16 mouse cellular contexts compared by ENCODE assay signal in genomic region chr4:148710446-148710845, GRCm38 (mm10).
DNase-seq lines count a peak whose midpoint lies in the region; ATAC-seq and TF ChIP-seq lines count a peak whose summit lies in the region.
"Had no signal": no experiment of that assay in that cellular context is flagged by ENCODE, and none has a peak within 500 bp of the region (broad histone marks: within the 10 kb centered on the region; RNA-seq: fewer than 3 reads in every experiment).

No protein-coding gene starts in this region.

- WGBS in hindbrain, embryonic 13.5 days = 44% methylated on average over 2 of the region's 2 CpGs
- whole genome bisulfite sequencing in hindbrain, embryonic 16.5 days = 49% methylated on average over 2 of the region's 2 CpGs
- WGBS in neural tube, embryonic 13.5 days = 33% methylated on average over 2 of the region's 2 CpGs
- WGBS in neural tube, embryonic 15.5 days = 41% methylated on average over 2 of the region's 2 CpGs

- H3K27me3 ChIP-seq in hindbrain, embryonic 13.5 days = peaks cover 19% of the 10 kb centered on the region
- H3K27me3 ChIP-seq in hindbrain, embryonic 16.5 days (replicated peaks; ENCODE audit: control insufficient read depth, insufficient read depth, low read length) = 0 out of 2 replicates have a peak, but pooled peaks cover 4% of the 10 kb centered on the region
- H3K27me3 ChIP-seq in neural tube, embryonic 13.5 days = 0 out of 2 replicates have a peak, but pooled peaks cover 6% of the 10 kb centered on the region
- H3K27me3 ChIP-seq in neural tube, embryonic 15.5 days (replicated peaks) = peaks cover 5% of the 10 kb centered on the region; the same call in 1 of the 2 replicates
- H3K27me3 ChIP-seq: lung, embryonic 15.5 days had no signal

- no peaks in the 10 kb centered on the region for H3K36me3 ChIP-seq in hindbrain, embryonic 13.5 days
- no peaks in the 10 kb centered on the region for H3K36me3 ChIP-seq in hindbrain, embryonic 16.5 days (ENCODE audit: control insufficient read depth, insufficient read depth, low read length)
- H3K36me3 ChIP-seq in neural tube, embryonic 13.5 days = no peaks in the 10 kb centered on the region
- no peaks in the 10 kb centered on the region for H3K36me3 ChIP-seq in neural tube, embryonic 15.5 days
- H3K36me3 ChIP-seq: heart, embryonic 12.5 days; intestine, embryonic 15.5 days; liver, embryonic 12.5 days; lung, embryonic 15.5 days had no signal

- H3K4me2 ChIP-seq in hindbrain, embryonic 13.5 days = no peak overlapping the region
- H3K4me2 ChIP-seq in hindbrain, embryonic 16.5 days (ENCODE audit: low read length) = no peak overlapping the region
- H3K4me2 ChIP-seq in neural tube, embryonic 13.5 days = no peak overlapping the region
- no peak overlapping the region for H3K4me2 ChIP-seq in neural tube, embryonic 15.5 days
- H3K4me2 ChIP-seq: heart, embryonic 12.5 days; intestine, embryonic 15.5 days; liver, embryonic 12.5 days; lung, embryonic 15.5 days had no signal

- no peak for TF ChIP-seq POLR2A in brain, embryonic 14.5 days (IDR thresholded peaks at IDR 0.05; ENCODE audit: borderline replicate concordance, extremely low read depth, insufficient read depth, insufficient read length, poor library complexity, severe bottlenecking)

- peak; percentile 35 for DNase-seq in brain, embryonic 14.5 days (ENCODE audit: low read depth)
- DNase-seq in cerebellum, adult 8-10 months = no peak
- DNase-seq: adrenal gland, postnatal 25 days; cerebellum, adult 9-10 months; heart, postnatal 36 days; left cerebral cortex, postnatal 4 days; right cerebral cortex, postnatal 14 days had no signal

- H3K9ac ChIP-seq in hindbrain, embryonic 13.5 days = no peak overlapping the region
- no peak overlapping the region for H3K9ac ChIP-seq in hindbrain, embryonic 16.5 days (ENCODE audit: low read depth, low read length)
- H3K9ac ChIP-seq in neural tube, embryonic 13.5 days = no peak overlapping the region
- H3K9ac ChIP-seq in neural tube, embryonic 15.5 days (replicated peaks) = no peak overlapping the region
- H3K9ac ChIP-seq: heart, embryonic 12.5 days; intestine, embryonic 15.5 days; liver, embryonic 12.5 days; lung, embryonic 15.5 days had no signal

- no peak overlapping the region for H3K4me3 ChIP-seq in hindbrain, embryonic 13.5 days
- no peak overlapping the region for H3K4me3 ChIP-seq in hindbrain, embryonic 16.5 days (ENCODE audit: low read length)
- no peak overlapping the region for H3K4me3 ChIP-seq in neural tube, embryonic 13.5 days
- H3K4me3 ChIP-seq in neural tube, embryonic 15.5 days (replicated peaks) = no peak overlapping the region
- H3K4me3 ChIP-seq: heart, embryonic 12.5 days; intestine, embryonic 15.5 days; liver, embryonic 12.5 days; lung, embryonic 15.5 days had no signal

- no peak for ATAC-seq in hindbrain, embryonic 13.5 days (ENCODE audit: low FRiP score)
- ATAC-seq in hindbrain, embryonic 16.5 days = no peak
- no peak for ATAC-seq in neural tube, embryonic 13.5 days (ENCODE audit: low read depth)
- no peak for ATAC-seq in neural tube, embryonic 15.5 days (ENCODE audit: low FRiP score)
- no peak for ATAC-seq in erythroid progenitor cell, adult 5-6 weeks (replicated peaks; ENCODE audit: low FRiP score, poor library complexity, severe bottlenecking)
- ATAC-seq: intestine, embryonic 15.5 days; liver, embryonic 12.5 days had no signal

- no peaks in the 10 kb centered on the region for H3K9me3 ChIP-seq in hindbrain, embryonic 13.5 days
- H3K9me3 ChIP-seq in hindbrain, embryonic 16.5 days (ENCODE audit: control insufficient read depth, low read length) = no peaks in the 10 kb centered on the region
- H3K9me3 ChIP-seq in neural tube, embryonic 13.5 days = no peaks in the 10 kb centered on the region
- no peaks in the 10 kb centered on the region for H3K9me3 ChIP-seq in neural tube, embryonic 15.5 days (replicated peaks)
- H3K9me3 ChIP-seq: heart, embryonic 12.5 days; intestine, embryonic 15.5 days; liver, embryonic 12.5 days; lung, embryonic 15.5 days had no signal

- no peak for TF ChIP-seq CTCF in brain, embryonic 14.5 days (IDR thresholded peaks at IDR 0.05; ENCODE audit: borderline replicate concordance, extremely low read depth, insufficient read depth, insufficient read length)

- 0 out of 2 replicates have a peak overlapping the region, but pooled peaks have one; percentile 12 for H3K27ac ChIP-seq in hindbrain, embryonic 13.5 days
- H3K27ac ChIP-seq in hindbrain, embryonic 16.5 days (ENCODE audit: low read depth, low read length) = no peak overlapping the region
- H3K27ac ChIP-seq in neural tube, embryonic 13.5 days (replicated peaks) = 0 out of 2 replicates have a peak overlapping the region, but pooled peaks have one; percentile 18
- H3K27ac ChIP-seq in neural tube, embryonic 15.5 days (replicated peaks) = no peak overlapping the region
- H3K27ac ChIP-seq: intestine, embryonic 15.5 days; liver, embryonic 12.5 days; lung, embryonic 15.5 days had no signal

- H3K4me1 ChIP-seq in hindbrain, embryonic 13.5 days (replicated peaks) = peaks cover 55% of the 10 kb centered on the region
- peaks cover 9% of the 10 kb centered on the region for H3K4me1 ChIP-seq in hindbrain, embryonic 16.5 days (ENCODE audit: control insufficient read depth, insufficient read depth, low read depth, low read length)
- peaks cover 40% of the 10 kb centered on the region for H3K4me1 ChIP-seq in neural tube, embryonic 13.5 days (replicated peaks)
- peaks cover 19% of the 10 kb centered on the region for H3K4me1 ChIP-seq in neural tube, embryonic 15.5 days
- H3K4me1 ChIP-seq: liver, embryonic 12.5 days had no signal

Comparison
In these comparisons a context has a peak if more than half of its experiments do, and no peak if none do; other contexts are left out.
1. H3K27ac ChIP-seq: peak in hindbrain, embryonic 13.5 days (single experiment) and neural tube, embryonic 13.5 days (single experiment); none in hindbrain, embryonic 16.5 days (single experiment) and neural tube, embryonic 15.5 days (single experiment).